Mouse (Mus musculus) thymus, postnatal 36 days (tissue): ENCODE measurements around the gene Phactr3.
A peak's percentile ranks its signal among the peaks of the same experiment; 100 is the strongest.

Experiments used
- DNase-seq, 2 experiments: peaks; one replicate each; pipeline ENCODE4 v3.0.0; 2022; ENCODE audit warnings: mixed read lengths in 2 of 2

Gene Phactr3

GRCm38 (mm10) chr2:178264389-178264788, 145.6 kb downstream of the Phactr3 start:
- peak; percentile 29 to 37 for DNase-seq

GRCm38 (mm10) chr2:178265454-178265853, 146.7 kb downstream of the Phactr3 start:
- no peak for DNase-seq

- no peak for DNase-seq
These were observed 152.0 kb downstream of the Phactr3 start for GRCm38 (mm10) chr2:178270794-178271193.

- no peak for DNase-seq
These were observed 153.6 kb downstream of the Phactr3 start for GRCm38 (mm10) chr2:178272350-178272749.

GRCm38 (mm10) chr2:178274126-178274525, 155.4 kb downstream of the Phactr3 start:
- DNase-seq: no peak

GRCm38 (mm10) chr2:178277206-178277605, 158.4 kb downstream of the Phactr3 start:
- no peak for DNase-seq

- DNase-seq: no peak
These were observed 162.4 kb downstream of the Phactr3 start for GRCm38 (mm10) chr2:178281183-178281582.

GRCm38 (mm10) chr2:178287285-178287684, 168.5 kb downstream of the Phactr3 start:
- DNase-seq: no peak

GRCm38 (mm10) chr2:178288666-178289065, 169.9 kb downstream of the Phactr3 start:
- no peak for DNase-seq

GRCm38 (mm10) chr2:178303453-178304187, 184.8 kb downstream of the Phactr3 start:
- no peak for DNase-seq

- no peak for DNase-seq
These were observed 185.4 kb downstream of the Phactr3 start for GRCm38 (mm10) chr2:178304188-178304529.

GRCm38 (mm10) chr2:178304669-178305068, 185.9 kb downstream of the Phactr3 start:
- no peak for DNase-seq

GRCm38 (mm10) chr2:178313539-178313938, 194.8 kb downstream of the Phactr3 start:
- DNase-seq: no peak

- DNase-seq: no peak
These were observed 197.5 kb downstream of the Phactr3 start for GRCm38 (mm10) chr2:178316281-178316680.

- DNase-seq: no peak
These were observed 201.0 kb downstream of the Phactr3 start for GRCm38 (mm10) chr2:178319766-178320165.

- no peak for DNase-seq
These were observed 202.5 kb downstream of the Phactr3 start for GRCm38 (mm10) chr2:178321271-178321670.

GRCm38 (mm10) chr2:178324410-178324809, 205.6 kb downstream of the Phactr3 start:
- DNase-seq: no peak

- no peak for DNase-seq
These were observed 206.0 kb downstream of the Phactr3 start for GRCm38 (mm10) chr2:178324818-178325217.

GRCm38 (mm10) chr2:178326067-178326466, 207.3 kb downstream of the Phactr3 start:
- DNase-seq: no peak

- no peak for DNase-seq
These were observed 208.1 kb downstream of the Phactr3 start for GRCm38 (mm10) chr2:178326750-178327465.

- no peak for DNase-seq
These were observed 208.8 kb downstream of the Phactr3 start for GRCm38 (mm10) chr2:178327466-178328040.

GRCm38 (mm10) chr2:178329551-178329950, 210.8 kb downstream of the Phactr3 start:
- no peak for DNase-seq

- DNase-seq: no peak
These were observed 211.2 kb downstream of the Phactr3 start for GRCm38 (mm10) chr2:178329986-178330385.

GRCm38 (mm10) chr2:178337878-178338277, 219.1 kb downstream of the Phactr3 start:
- no peak for DNase-seq
